Comparison of ENCODE assay signal across 8 mouse cellular contexts in the genomic region with DNA sequence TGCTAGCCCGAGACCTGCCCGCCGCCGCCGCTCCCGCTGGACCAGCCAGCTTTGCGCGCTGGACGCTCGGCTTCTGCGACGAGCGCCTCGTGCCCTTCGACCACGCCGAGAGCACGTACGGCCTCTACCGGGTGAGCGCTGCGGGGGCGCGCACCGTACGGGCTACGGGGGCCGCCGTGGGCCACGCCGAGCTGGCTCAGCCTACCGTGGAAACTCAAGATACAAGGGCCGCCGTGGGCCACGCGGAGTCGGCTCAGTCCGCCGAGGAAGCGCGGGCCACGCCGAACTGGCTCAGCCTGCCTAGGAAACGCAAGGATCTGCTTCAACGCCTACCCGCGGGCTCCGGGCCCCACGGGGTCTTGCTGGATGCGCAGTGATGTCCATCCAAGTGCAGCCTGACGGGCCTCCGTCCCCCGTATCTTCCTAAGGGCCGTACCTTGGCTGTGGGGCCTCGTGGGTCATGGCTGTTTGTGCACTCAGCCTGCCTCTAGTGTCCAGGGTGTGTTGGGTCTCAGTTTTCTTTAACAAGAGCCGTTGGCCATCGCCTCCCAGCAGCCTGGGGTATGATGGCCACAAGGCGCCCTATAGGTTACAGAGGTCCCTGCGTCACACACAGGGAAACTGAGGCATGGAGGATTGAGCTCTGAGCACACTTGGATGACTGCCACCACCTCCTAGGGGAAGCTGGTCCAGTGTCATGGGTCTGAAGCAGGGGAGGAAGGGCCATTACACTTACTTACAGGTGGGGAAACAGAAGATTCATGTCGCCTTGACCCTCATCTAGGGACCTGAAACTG. TPM values are rescaled to one million over a fixed set of nuclear protein-coding genes. Genes with fewer than 3 reads are reported as not detected.
DNase-seq lines count a peak whose midpoint lies in the region; ATAC-seq and TF ChIP-seq lines count a peak whose summit lies in the region.

No protein-coding gene starts in this region.

- H3K9me3 ChIP-seq in forebrain, embryonic 13.5 days (replicated peaks), result no peaks in the 10 kb centered on the region
- no peaks in the 10 kb centered on the region for H3K9me3 ChIP-seq in liver, postnatal 0 days (ENCODE audit: low read length)

- peak overlapping the region; percentile 97 for H3K27ac ChIP-seq in forebrain, embryonic 13.5 days
- peak overlapping the region; percentile 98 for H3K27ac ChIP-seq in liver, postnatal 0 days (ENCODE audit: low read depth)

- H3K4me1 ChIP-seq in forebrain, embryonic 13.5 days, result peaks cover 39% of the 10 kb centered on the region
- H3K4me1 ChIP-seq in liver, postnatal 0 days (ENCODE audit: insufficient read depth), result peaks cover 40% of the 10 kb centered on the region

- peak; percentile 43 for ATAC-seq in CD4-positive, CD25-positive, alpha-beta regulatory T cell, adult 4 months
- peak; percentile 70 for ATAC-seq in forebrain, embryonic 13.5 days
- peak; percentile 63 for ATAC-seq in liver, postnatal 0 days

- H3K9ac ChIP-seq in forebrain, embryonic 13.5 days, result peak overlapping the region; percentile 93
- peak overlapping the region; percentile 79 for H3K9ac ChIP-seq in liver, postnatal 0 days (replicated peaks)

- 5% methylated on average over 60 of the region's 60 CpGs for WGBS in forebrain, embryonic 13.5 days
- 2% methylated on average over 57 of the region's 60 CpGs for WGBS in liver, postnatal 0 days (ENCODE audit: insufficient replicate concordance)

- peaks cover 8% of the 10 kb centered on the region; the same call in 1 of the 2 replicates for H3K36me3 ChIP-seq in forebrain, embryonic 13.5 days (ENCODE audit: poor library complexity, severe bottlenecking)
- H3K36me3 ChIP-seq in liver, postnatal 0 days (replicated peaks; ENCODE audit: insufficient read depth, low read length), result peaks cover 6% of the 10 kb centered on the region; the same call in 1 of the 2 replicates

- 0 out of 2 replicates have a peak, but pooled peaks have one; percentile 1 for TF ChIP-seq CTCF in liver, postnatal 0 days (IDR thresholded peaks at IDR 0.05; ENCODE audit: low read depth)

- intact Hi-C loops in heart, postnatal 14 days (cut with DNase I), result no loop called here

- DNase-seq in adrenal gland, postnatal 25 days, result peak; percentile 79
- DNase-seq in heart, postnatal 14 days, result peak; percentile 80 to 82
- DNase-seq in layer of hippocampus, adult 11-12 months (ENCODE audit: low spot score), result peak; percentile 89
- DNase-seq in liver, postnatal 0 days, result no peak
- DNase-seq in ovary, postnatal 36 days (ENCODE audit: low spot score), result peak; percentile 83
- no peak for DNase-seq in yolk sac, embryonic 10.5 days (ENCODE audit: low spot score)

- peak overlapping the region; percentile 96 for H3K4me2 ChIP-seq in forebrain, embryonic 13.5 days
- H3K4me2 ChIP-seq in liver, postnatal 0 days (ENCODE audit: low read depth, low read length), result peak overlapping the region; percentile 86

- no peak for TF ChIP-seq EP300 in liver, postnatal 0 days (IDR thresholded peaks at IDR 0.05; ENCODE audit: low read depth)

- no peaks in the 10 kb centered on the region for H3K27me3 ChIP-seq in forebrain, embryonic 13.5 days
- H3K27me3 ChIP-seq in liver, postnatal 0 days (ENCODE audit: insufficient read depth, low read length), result no peaks in the 10 kb centered on the region

- peak overlapping the region; percentile 88 for H3K4me3 ChIP-seq in forebrain, embryonic 13.5 days
- peak overlapping the region; percentile 78 for H3K4me3 ChIP-seq in liver, postnatal 0 days (ENCODE audit: low read depth, low read length)

RNA-seq across cellular contexts. Expression of a gene that starts 0.6 kb away (rescaled TPM):
- 10 to 100 TPM; 51.5 to 53.4 TPM for polyA plus RNA-seq in CD4-positive, CD25-positive, alpha-beta regulatory T cell, adult 4 months (2017; shearing (Covaris generic))
- total RNA-seq in adrenal gland, postnatal 25 days (2021), result 145 and 153 TPM in 2 replicates
- 201 and 206 TPM in 2 replicates for polyA plus RNA-seq in forebrain, embryonic 13.5 days (2015; fragmentation: Nextera tagmentation; extraction: Ambion mirVana)
- 10 to 100 TPM; 72.9 to 74.2 TPM for total RNA-seq in heart, postnatal 14 days (2021)
- 153 and 158 TPM in 2 replicates for polyA plus RNA-seq in liver, postnatal 0 days (2015; fragmentation: Nextera tagmentation; extraction: Ambion mirVana)

RNA-seq across cellular contexts. Expression of a gene that starts 4.9 kb away (rescaled TPM):
- 1 to 10 TPM; 3.0 to 3.6 TPM for polyA plus RNA-seq in CD4-positive, CD25-positive, alpha-beta regulatory T cell, adult 4 months (2017; shearing (Covaris generic))
- 4.0 TPM in 2 replicates for total RNA-seq in adrenal gland, postnatal 25 days (2021)
- 5.1 and 6.2 TPM in 2 replicates for polyA plus RNA-seq in forebrain, embryonic 13.5 days (2015; fragmentation: Nextera tagmentation; extraction: Ambion mirVana)
- 1 to 10 TPM; 1.6 to 2.7 TPM for total RNA-seq in heart, postnatal 14 days (2021)
- polyA plus RNA-seq in liver, postnatal 0 days (2015; fragmentation: Nextera tagmentation; extraction: Ambion mirVana), result 9.2 and 11.2 TPM in 2 replicates

RNA-seq across cellular contexts. Expression of a gene that starts 18.2 kb away (rescaled TPM):
- 10 to 100 TPM; 10.8 to 12.2 TPM for polyA plus RNA-seq in CD4-positive, CD25-positive, alpha-beta regulatory T cell, adult 4 months (2017; shearing (Covaris generic))
- total RNA-seq in adrenal gland, postnatal 25 days (2021), result 64.6 and 66.2 TPM in 2 replicates
- 37.5 and 39.9 TPM in 2 replicates for polyA plus RNA-seq in forebrain, embryonic 13.5 days (2015; fragmentation: Nextera tagmentation; extraction: Ambion mirVana)
- 10 to 100 TPM; 44.1 TPM for total RNA-seq in heart, postnatal 14 days (2021)
- polyA plus RNA-seq in liver, postnatal 0 days (2015; fragmentation: Nextera tagmentation; extraction: Ambion mirVana), result 25.0 and 25.7 TPM in 2 replicates

RNA-seq across cellular contexts. Expression of a gene that starts 23.9 kb away (rescaled TPM):
- polyA plus RNA-seq in CD4-positive, CD25-positive, alpha-beta regulatory T cell, adult 4 months (2017; shearing (Covaris generic)), result 10 to 100 TPM in 1 of 2 experiments, 1 to 10 TPM in 1; 3.4 to 13.6 TPM
- total RNA-seq in adrenal gland, postnatal 25 days (2021), result 156 and 167 TPM in 2 replicates
- polyA plus RNA-seq in forebrain, embryonic 13.5 days (2015; fragmentation: Nextera tagmentation; extraction: Ambion mirVana), result 59.9 and 61.0 TPM in 2 replicates
- 100 to 1,000 TPM; 127 to 151 TPM for total RNA-seq in heart, postnatal 14 days (2021)
- 6.0 and 6.8 TPM in 2 replicates for polyA plus RNA-seq in liver, postnatal 0 days (2015; fragmentation: Nextera tagmentation; extraction: Ambion mirVana)

RNA-seq across cellular contexts. Expression of a gene that starts 26.2 kb away (rescaled TPM):
- not detected for polyA plus RNA-seq in CD4-positive, CD25-positive, alpha-beta regulatory T cell, adult 4 months (2017; shearing (Covaris generic))
- total RNA-seq in adrenal gland, postnatal 25 days (2021), result 1.1 TPM in 2 replicates
- polyA plus RNA-seq in forebrain, embryonic 13.5 days (2015; fragmentation: Nextera tagmentation; extraction: Ambion mirVana), result 0.06 TPM in 1 of 2 replicates, not detected in the other
- total RNA-seq in heart, postnatal 14 days (2021), result under 1 TPM; 0.10 to 0.17 TPM
- polyA plus RNA-seq in liver, postnatal 0 days (2015; fragmentation: Nextera tagmentation; extraction: Ambion mirVana), result 0.08 TPM in 1 of 2 replicates, not detected in the other

Comparison
In these comparisons a context has a peak if more than half of its experiments do, and no peak if none do; other contexts are left out.
1. DNase-seq: peak in adrenal gland, postnatal 25 days (single experiment), heart, postnatal 14 days (2 of 2), layer of hippocampus, adult 11-12 months (single experiment) and ovary, postnatal 36 days (single experiment); none in liver, postnatal 0 days (single experiment) and yolk sac, embryonic 10.5 days (single experiment).
2. Peak in every context shown above with its lines, with median percentiles within 50 percentile points of each other: ATAC-seq.